Mouse (Mus musculus): ENCODE results near the gene 4930442H23Rik. TPM values are rescaled to one million over a fixed set of nuclear protein-coding genes. Genes with fewer than 3 reads are reported as not detected.
A peak's percentile ranks its signal among the peaks of the same experiment; 100 is the strongest.
"Not testable (repeated sequence)": the region's sequence is repeated elsewhere in the genome, so short reads cannot be mapped to it uniquely, and the experiment has no call there.

The 4930442H23Rik gene
- polyA plus RNA-seq, 1 experiment from 2014 or later = 0.16 TPM

- H3K4me2 ChIP-seq (replicated peaks; ENCODE audit: low read depth, low read length) = peak overlapping the region; percentile 46
- ATAC-seq (peak; percentile 50), DNase-seq (ENCODE audit: low spot score) (peak; percentile 93)
- no peak overlapping the region for H3K9ac ChIP-seq (replicated peaks; ENCODE audit: low read depth)
- peaks cover 23% of the 10 kb centered on the region for H3K36me3 ChIP-seq (ENCODE audit: insufficient read depth, low read length)
- no peaks in the 10 kb centered on the region for H3K9me3 ChIP-seq (ENCODE audit: low read length)
- H3K27me3 ChIP-seq (replicated peaks; ENCODE audit: insufficient read depth, low read length) = no peaks in the 10 kb centered on the region
- peak overlapping the region; percentile 80; the same call in 1 of the 2 replicates for H3K27ac ChIP-seq (ENCODE audit: low read length)
- 4% methylated on average over 29 of the region's 29 CpGs for WGBS
- TF ChIP-seq EP300 (IDR thresholded peaks at IDR 0.05) (no peak), CTCF (IDR thresholded peaks at IDR 0.05) (peak; percentile 96)
- peaks cover 5% of the 10 kb centered on the region; the same call in 1 of the 2 replicates for H3K4me1 ChIP-seq (ENCODE audit: insufficient read depth, low read depth, low read length)
- 0 out of 2 replicates have a peak overlapping the region, but pooled peaks have one; percentile 4 for H3K4me3 ChIP-seq (ENCODE audit: low read depth, low read length)
These were observed 8.9 kb downstream of the 4930442H23Rik start for GRCm38 (mm10) chr10:81174617-81175344.

GRCm38 (mm10) chr10:81173132-81173531, 10.5 kb downstream of the 4930442H23Rik start:
- Histone ChIP-seq H3K4me1 (ENCODE audit: insufficient read depth, low read depth, low read length) (peaks cover 8% of the 10 kb centered on the region), H3K9ac (replicated peaks; ENCODE audit: low read depth) (0 out of 2 replicates have a peak overlapping the region, but pooled peaks have one; percentile 29), H3K4me2 (replicated peaks; ENCODE audit: low read depth, low read length) (peak overlapping the region; percentile 25; the same call in 1 of the 2 replicates), H3K36me3 (ENCODE audit: insufficient read depth, low read length) (0 out of 2 replicates have a peak, but pooled peaks cover 7% of the 10 kb centered on the region), H3K4me3 (ENCODE audit: low read depth, low read length) (no peak overlapping the region), H3K27ac (ENCODE audit: low read length) (peak overlapping the region; percentile 68), H3K9me3 (ENCODE audit: low read length) (no peaks in the 10 kb centered on the region), H3K27me3 (replicated peaks; ENCODE audit: insufficient read depth, low read length) (no peaks in the 10 kb centered on the region)
- TF ChIP-seq EP300 (IDR thresholded peaks at IDR 0.05) (no peak), CTCF (IDR thresholded peaks at IDR 0.05) (peak; percentile 89)
- ATAC-seq (peak; percentile 14; the same call in 1 of the 2 replicates), DNase-seq (ENCODE audit: low spot score) (peak; percentile 90)
- WGBS = 9% methylated on average over 21 of the region's 21 CpGs

GRCm38 (mm10) chr10:81169411-81169900, 14.2 kb downstream of the 4930442H23Rik start:
- Histone ChIP-seq H3K27ac (ENCODE audit: low read length) (peak overlapping the region; percentile 57; the same call in 1 of the 2 replicates), H3K4me1 (ENCODE audit: insufficient read depth, low read depth, low read length) (peaks cover 16% of the 10 kb centered on the region), H3K4me2 (replicated peaks; ENCODE audit: low read depth, low read length) (peak overlapping the region; percentile 40)
- not testable (repeated sequence) for DNase-seq (ENCODE audit: low spot score); H3K4me3 ChIP-seq (ENCODE audit: low read depth, low read length); H3K36me3 ChIP-seq (ENCODE audit: insufficient read depth, low read length); H3K27me3 ChIP-seq (replicated peaks; ENCODE audit: insufficient read depth, low read length); H3K9ac ChIP-seq (replicated peaks; ENCODE audit: low read depth); H3K9me3 ChIP-seq (ENCODE audit: low read length)
- WGBS = 31% methylated on average over 5 of the region's 14 CpGs
- ATAC-seq = peak; percentile 48

GRCm38 (mm10) chr10:81168521-81169244, 15.0 kb downstream of the 4930442H23Rik start:
- 1% methylated on average over 29 of the region's 29 CpGs for WGBS
- peak overlapping the region; percentile 85 for H3K27ac ChIP-seq (ENCODE audit: low read length)
- peak overlapping the region; percentile 88 for H3K4me3 ChIP-seq (ENCODE audit: low read depth, low read length)
- H3K4me2 ChIP-seq (replicated peaks; ENCODE audit: low read depth, low read length) = peak overlapping the region; percentile 76
- no peaks in the 10 kb centered on the region for H3K27me3 ChIP-seq (replicated peaks; ENCODE audit: insufficient read depth, low read length)
- TF ChIP-seq CTCF (IDR thresholded peaks at IDR 0.05) = no peak
- no peak for TF ChIP-seq EP300 (IDR thresholded peaks at IDR 0.05)
- peak; percentile 94 for DNase-seq (ENCODE audit: low spot score)
- H3K9ac ChIP-seq (replicated peaks; ENCODE audit: low read depth) = 0 out of 2 replicates have a peak overlapping the region, but pooled peaks have one; percentile 43
- ATAC-seq = peak; percentile 60
- H3K36me3 ChIP-seq (ENCODE audit: insufficient read depth, low read length) = no peaks in the 10 kb centered on the region; the same call in 1 of the 2 replicates
- H3K9me3 ChIP-seq (ENCODE audit: low read length) = no peaks in the 10 kb centered on the region
- peaks cover 16% of the 10 kb centered on the region for H3K4me1 ChIP-seq (ENCODE audit: insufficient read depth, low read depth, low read length)

GRCm38 (mm10) chr10:81168087-81168431, 15.6 kb downstream of the 4930442H23Rik start:
- Histone ChIP-seq H3K4me2 (replicated peaks; ENCODE audit: low read depth, low read length) (peak overlapping the region; percentile 76), H3K27me3 (replicated peaks; ENCODE audit: insufficient read depth, low read length) (no peaks in the 10 kb centered on the region), H3K9me3 (ENCODE audit: low read length) (no peaks in the 10 kb centered on the region), H3K36me3 (ENCODE audit: insufficient read depth, low read length) (no peaks in the 10 kb centered on the region; the same call in 1 of the 2 replicates), H3K9ac (replicated peaks; ENCODE audit: low read depth) (no peak overlapping the region), H3K27ac (ENCODE audit: low read length) (peak overlapping the region; percentile 85), H3K4me1 (ENCODE audit: insufficient read depth, low read depth, low read length) (peaks cover 16% of the 10 kb centered on the region), H3K4me3 (ENCODE audit: low read depth, low read length) (peak overlapping the region; percentile 88)
- peak; percentile 31 for ATAC-seq
- WGBS = 6% methylated on average over 5 of the region's 5 CpGs
- TF ChIP-seq CTCF (IDR thresholded peaks at IDR 0.05) = no peak
- peak; percentile 5; the same call in 1 of the 2 replicates for TF ChIP-seq EP300 (IDR thresholded peaks at IDR 0.05)
- DNase-seq (ENCODE audit: low spot score) = no peak

Measured in lung, postnatal 0 days (tissue).